Mouse (Mus musculus) limb, embryonic 14.5 days (tissue): ENCODE results near the gene Prpf8. TPM values are rescaled to one million over a fixed set of nuclear protein-coding genes. Genes with fewer than 3 reads are reported as not detected.
A peak's percentile ranks its signal among the peaks of the same experiment; 100 is the strongest.
"Not testable (repeated sequence)": the region's sequence is repeated elsewhere in the genome, so short reads cannot be mapped to it uniquely, and the experiment has no call there.

Experiments used
- ATAC-seq: fragments of 200-750 bp; cut with Nextera tagmentation; 2 replicates; pipeline ENCODE4 v1.8.0; 2017; ENCODE audit warnings: low read depth, moderate number of reproducible peaks, moderate TSS enrichment; ENCODE audit not compliant: low FRiP score
- DNase-seq: peaks from one replicate; pipeline ENCODE4 v3.0.0-alpha.2; 2015; ENCODE audit warnings: low spot score
- H3K27ac ChIP-seq: fragments of 300-500 bp; sonication (generic); replicated peaks from 2 replicates; pipeline ENCODE4 v1.5.1; 2014; ENCODE audit warnings: low read depth, mild to moderate bottlenecking, low read length, moderate library complexity, mixed read lengths
- H3K27me3 ChIP-seq: fragments of 300-500 bp; sonication (generic); 2 replicates; pipeline ENCODE4 v1.6.1; 2014; ENCODE audit warnings: low read length, mixed read lengths; ENCODE audit not compliant: control insufficient read depth, insufficient read depth
- H3K36me3 ChIP-seq: fragments of 300-500 bp; sonication (generic); 2 replicates; pipeline ENCODE4 v1.6.1; 2014; ENCODE audit warnings: mild to moderate bottlenecking, low read length, moderate library complexity, mixed read lengths; ENCODE audit not compliant: control insufficient read depth, insufficient read depth
- H3K4me1 ChIP-seq: fragments of 300-500 bp; sonication (generic); 2 replicates; pipeline ENCODE4 v1.6.1; 2014; ENCODE audit warnings: antibody characterized with exemption, low read length, mixed read lengths; ENCODE audit not compliant: control insufficient read depth, insufficient read depth
- H3K4me2 ChIP-seq: fragments of 300-500 bp; sonication (generic); replicated peaks from 2 replicates; pipeline ENCODE4 v1.6.1; 2014; ENCODE audit warnings: low read depth, mild to moderate bottlenecking, low read length, moderate library complexity; ENCODE audit not compliant: severe bottlenecking
- H3K4me3 ChIP-seq: fragments of 300-500 bp; sonication (generic); replicated peaks from 2 replicates; pipeline ENCODE4 v1.5.1; 2014; ENCODE audit warnings: low read length
- H3K9ac ChIP-seq: fragments of 300-500 bp; sonication (generic); 2 replicates; pipeline ENCODE4 v1.6.1; 2014; ENCODE audit warnings: mild to moderate bottlenecking, low read depth, low read length, moderate library complexity; ENCODE audit not compliant: severe bottlenecking
- H3K9me3 ChIP-seq: fragments of 300-500 bp; sonication (generic); 2 replicates; pipeline ENCODE4 v1.6.1; 2016; ENCODE audit warnings: low read length; ENCODE audit not compliant: control insufficient read depth
- POLR2A ChIP-seq: fragments of 200-500 bp; IDR thresholded peaks from 2 replicates; pipeline ENCODE4 v1.8.0; 2012; ENCODE audit warnings: inconsistent platforms, mild to moderate bottlenecking, moderate library complexity, borderline replicate concordance; ENCODE audit not compliant: insufficient read depth, insufficient read length; ENCODE audit errors: extremely low read depth
- WGBS: fragments of 180-500 bp; shearing (Covaris S2); extraction: QIAGEN DNeasy Blood & Tissue Kit; methylation state at CpG from one replicate; pipeline ENCODE4 v1.1.7; 2014; 5-methylcytosine and 5-hydroxymethylcytosine counted together
- polyA plus RNA-seq, 2 experiments: library from polyadenylated mRNA; depleted of rRNA in 1 of 2; stranded (reverse) in 1 of 2; unstranded in 1 of 2; fragments of >200 nt; fragmentation: Nextera tagmentation in 1 of 2; extraction: Ambion mirVana in 1 of 2; gene quantifications; 2 replicates each; pipeline versions ENCODE4 v1.2.1 to v1.2.3; 2012 to 2014

Prpf8 gene
- polyA plus RNA-seq, 2 experiments, result 85.9 to 123 TPM

DNA sequence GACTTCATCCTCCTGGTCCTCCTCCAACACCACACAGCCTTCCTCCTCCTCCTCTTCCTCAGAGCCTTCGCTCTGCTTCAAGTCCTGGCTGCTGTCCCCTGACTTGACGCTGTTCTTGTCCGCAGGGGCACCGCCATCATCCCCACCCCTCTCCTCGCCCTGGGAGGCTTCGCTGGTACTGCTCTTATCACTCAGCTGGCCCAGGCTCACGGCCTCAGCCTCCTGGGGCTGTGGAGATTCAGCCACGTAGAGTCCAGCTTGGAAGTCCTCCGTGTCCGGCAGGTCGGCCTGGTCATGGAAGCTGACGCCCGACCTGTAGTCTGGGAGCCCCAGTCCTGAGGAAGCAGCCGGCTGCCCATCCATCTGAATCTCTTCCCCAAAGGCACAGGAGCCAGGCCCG is 35.7 kb upstream of the Prpf8 start:
- Histone ChIP-seq H3K4me2 (no peak overlapping the region), H3K9me3 (no peaks in the 10 kb centered on the region), H3K9ac (0 out of 2 replicates have a peak overlapping the region, but pooled peaks have one; percentile 14), H3K27ac (no peak overlapping the region), H3K36me3 (peaks cover 37% of the 10 kb centered on the region), H3K27me3 (no peaks in the 10 kb centered on the region), H3K4me1 (peaks cover 13% of the 10 kb centered on the region), H3K4me3 (no peak overlapping the region)
- DNase-seq, result no peak
- 88% methylated on average over 15 of the region's 15 CpGs for WGBS
- TF ChIP-seq POLR2A, result no peak
- no peak for ATAC-seq

DNA sequence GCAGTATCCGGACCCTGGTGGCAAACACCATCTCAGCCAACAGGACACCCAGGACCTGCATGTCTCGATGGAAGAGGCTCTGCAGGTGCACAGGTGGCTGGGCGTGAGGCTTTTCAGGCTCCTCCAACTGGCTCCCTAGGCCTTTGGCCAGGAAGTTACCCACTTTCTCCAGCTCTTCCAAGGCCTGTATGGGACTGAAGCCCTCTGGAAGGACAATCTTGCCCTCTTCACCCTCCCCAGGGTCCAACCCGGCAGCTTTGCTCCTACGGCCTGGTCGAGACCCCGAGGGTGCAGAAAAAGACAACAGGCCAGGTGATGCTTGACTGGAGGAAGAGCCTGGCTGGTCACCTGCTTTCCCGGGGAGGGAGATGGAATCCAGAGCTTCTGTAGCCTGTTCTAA is 34.5 kb upstream of the Prpf8 start:
- Histone ChIP-seq H3K4me1 (peaks cover 13% of the 10 kb centered on the region), H3K9ac (no peak overlapping the region), H3K36me3 (peaks cover 32% of the 10 kb centered on the region), H3K27me3 (no peaks in the 10 kb centered on the region), H3K4me2 (no peak overlapping the region), H3K4me3 (no peak overlapping the region), H3K27ac (no peak overlapping the region), H3K9me3 (no peaks in the 10 kb centered on the region)
- DNase-seq (no peak), ATAC-seq (no peak)
- WGBS, result 90% methylated on average over 8 of the region's 8 CpGs
- no peak for TF ChIP-seq POLR2A

DNA sequence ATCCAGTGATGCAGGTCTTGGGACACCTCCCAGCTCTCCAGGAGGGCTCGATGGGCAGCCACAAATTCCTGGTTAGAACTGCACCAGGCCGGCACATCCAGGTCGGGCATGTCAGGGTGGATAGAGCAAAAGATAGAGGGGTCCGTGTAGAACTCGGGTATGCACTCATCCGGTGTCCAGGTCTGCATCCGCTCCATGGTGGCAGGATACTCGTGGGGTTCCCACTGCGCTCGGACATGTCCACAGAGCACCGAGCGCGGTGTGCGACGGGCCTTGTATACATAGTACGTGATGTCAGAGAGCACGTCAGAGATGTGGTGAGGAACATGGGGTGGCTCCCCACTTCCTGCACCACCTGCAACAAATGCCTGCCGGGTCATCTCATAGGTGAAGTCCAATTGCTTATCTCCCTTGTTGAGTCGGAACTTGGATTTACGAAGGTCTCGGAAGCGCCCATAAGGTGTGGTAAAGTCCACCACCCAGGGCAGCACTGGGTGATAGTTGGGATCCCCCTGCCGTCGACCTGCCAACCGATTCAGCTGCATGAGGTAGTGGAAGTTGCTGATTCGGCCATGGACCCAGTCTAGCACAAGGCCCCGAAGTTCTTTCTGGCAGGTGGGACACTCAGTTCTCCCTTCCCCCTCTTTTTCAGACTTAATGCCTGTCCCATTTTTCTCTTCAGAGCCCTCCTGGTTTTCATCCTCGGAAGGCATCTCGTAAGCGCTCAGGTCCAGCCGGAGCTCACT is 33.6 kb upstream of the Prpf8 start:
- no peak overlapping the region for H3K4me3 ChIP-seq
- no peaks in the 10 kb centered on the region for H3K27me3 ChIP-seq
- no peaks in the 10 kb centered on the region for H3K9me3 ChIP-seq
- WGBS, result 93% methylated on average over 31 of the region's 31 CpGs
- peaks cover 13% of the 10 kb centered on the region for H3K4me1 ChIP-seq
- peaks cover 23% of the 10 kb centered on the region for H3K36me3 ChIP-seq
- no peak overlapping the region for H3K9ac ChIP-seq
- TF ChIP-seq POLR2A, result no peak
- 0 out of 2 replicates have a peak overlapping the region, but pooled peaks have one; percentile 95 for H3K4me2 ChIP-seq
- no peak overlapping the region for H3K27ac ChIP-seq
- DNase-seq (no peak), ATAC-seq (no peak)

DNA sequence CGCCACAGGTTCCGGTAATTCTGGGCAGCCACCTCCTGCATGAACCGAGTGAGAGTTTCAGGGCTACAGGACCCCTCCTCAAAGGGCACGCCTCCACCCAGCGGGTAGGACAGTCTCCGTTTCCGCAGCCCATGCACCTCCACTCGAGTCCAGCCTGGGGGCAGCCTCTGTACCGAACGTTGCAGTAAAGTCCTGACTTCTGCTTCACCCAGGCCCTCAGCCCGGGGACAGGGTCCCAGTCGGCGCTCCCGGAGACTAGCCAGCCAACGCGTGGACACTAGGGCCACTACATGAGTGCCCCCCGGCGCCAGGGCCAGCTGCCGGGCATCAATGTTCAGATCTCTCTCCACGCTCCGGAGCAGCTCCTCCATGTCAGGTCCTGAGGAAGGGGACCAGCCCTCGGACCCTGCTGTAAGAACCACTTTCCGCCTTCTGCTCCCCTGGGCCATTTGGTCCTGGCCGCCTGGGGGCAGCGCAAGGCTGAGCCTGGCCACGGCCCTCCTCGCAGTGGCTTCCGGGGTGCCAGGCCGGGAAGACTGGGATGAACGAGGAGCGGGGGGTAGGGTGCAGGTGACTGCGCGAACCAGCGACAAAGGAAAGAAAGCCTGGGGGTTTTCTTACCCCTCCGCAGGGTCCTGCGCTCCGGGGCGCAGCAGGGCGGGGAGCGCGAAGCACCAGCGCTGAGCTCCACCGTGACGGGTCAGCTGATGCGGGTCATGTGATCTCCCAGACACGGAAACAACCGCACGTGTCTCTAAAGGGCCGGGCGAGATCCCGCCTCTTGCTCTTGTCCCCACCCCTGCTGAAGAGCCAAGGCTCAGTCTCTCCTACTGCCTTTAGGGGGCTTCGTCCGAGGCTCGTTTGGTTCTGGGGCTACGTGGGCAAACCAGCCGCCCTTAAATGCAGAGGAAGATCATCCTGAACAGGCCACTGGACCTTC is 32.4 kb upstream of the Prpf8 start, which contains the start of gene Wdr81:
Gene Wdr81 (minus strand): TSS at position 727 of the 940 bp plus-strand sequence.
- DNase-seq (peak; percentile 95), ATAC-seq (peak; percentile 97)
- Histone ChIP-seq H3K4me3 (peak within 1 kb of the TSS; percentile 52), H3K4me1 (peaks cover 13% of the 10 kb centered on the region), H3K9ac (peak within 1 kb of the TSS; percentile 62), H3K9me3 (no peaks in the 10 kb centered on the region), H3K4me2 (peak within 1 kb of the TSS; percentile 95), H3K36me3 (peaks cover 10% of the 10 kb centered on the region), H3K27ac (peak within 1 kb of the TSS; percentile 65), H3K27me3 (no peaks in the 10 kb centered on the region)
- 2% methylated on average over 53 of the region's 56 CpGs for WGBS
- TF ChIP-seq POLR2A, result no peak

DNA sequence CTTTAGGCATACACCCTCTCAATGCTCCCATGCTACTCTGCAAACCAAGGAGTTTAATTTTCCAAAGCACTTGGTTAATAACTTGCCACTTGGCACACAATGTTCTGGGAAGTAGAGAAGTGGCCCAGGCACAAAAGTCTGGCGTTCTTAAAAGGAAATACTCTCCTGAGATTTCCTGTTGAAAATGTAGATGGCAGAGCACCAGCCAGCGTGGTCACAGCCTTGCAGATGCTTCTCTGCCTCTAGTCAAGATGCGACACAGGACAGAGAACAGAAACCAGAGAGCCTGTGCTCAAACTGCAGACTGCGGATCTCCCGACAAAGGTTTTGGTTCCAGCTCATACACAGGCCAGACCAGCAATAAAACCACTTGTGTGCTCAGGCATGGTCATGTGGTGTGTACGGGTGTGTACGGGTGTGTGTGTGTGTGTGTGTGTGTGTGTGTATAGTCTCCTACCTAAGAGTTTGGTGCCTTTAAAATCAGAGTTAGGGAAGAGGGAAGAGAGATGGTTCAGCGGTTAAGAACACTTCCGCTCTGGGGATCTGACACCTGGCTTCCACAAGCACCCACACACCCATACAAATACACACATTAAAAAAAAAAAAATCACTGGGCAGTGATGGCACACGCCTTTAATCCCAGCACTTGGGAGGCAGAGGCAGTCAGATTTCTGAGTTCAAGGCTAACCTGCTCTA is 31.4 kb upstream of the Prpf8 start:
- no peak for TF ChIP-seq POLR2A
- no peaks in the 10 kb centered on the region for H3K9me3 ChIP-seq
- H3K27ac ChIP-seq, result peak overlapping the region; percentile 65
- peak overlapping the region; percentile 52 for H3K4me3 ChIP-seq
- H3K9ac ChIP-seq, result peak overlapping the region; percentile 62
- H3K4me2 ChIP-seq, result peak overlapping the region; percentile 95
- ATAC-seq (no peak), DNase-seq (no peak)
- no peaks in the 10 kb centered on the region for H3K27me3 ChIP-seq
- H3K4me1 ChIP-seq, result peaks cover 21% of the 10 kb centered on the region
- H3K36me3 ChIP-seq, result peaks cover 5% of the 10 kb centered on the region; the same call in 1 of the 2 replicates
- 67% methylated on average over 10 of the region's 10 CpGs for WGBS

DNA sequence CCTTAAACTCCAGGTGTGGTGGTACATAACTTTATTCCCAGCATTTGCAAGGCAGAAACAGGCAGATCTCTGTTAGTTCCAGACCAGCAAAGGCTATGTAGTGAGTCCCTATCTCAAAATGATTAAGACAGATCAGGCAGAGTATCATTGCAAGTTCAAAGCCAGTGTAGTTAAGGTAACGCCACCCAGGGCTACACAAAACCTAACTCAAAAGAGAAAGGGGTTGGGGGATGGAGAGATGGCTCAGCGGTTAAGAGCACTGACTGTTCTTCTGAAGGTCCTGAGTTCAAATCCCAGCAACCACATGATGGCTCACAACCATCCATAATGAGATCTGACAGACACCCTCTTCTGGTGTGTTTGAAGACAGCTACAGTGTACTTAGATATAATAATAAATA is 30.6 kb upstream of the Prpf8 start:
- ATAC-seq, H3K27me3 ChIP-seq, H3K27ac ChIP-seq, H3K9ac ChIP-seq, H3K9me3 ChIP-seq, H3K4me2 ChIP-seq, DNase-seq, H3K4me3 ChIP-seq, H3K36me3 ChIP-seq: not testable (repeated sequence)
- 83% methylated on average over 2 of the region's 2 CpGs for WGBS
- peaks cover 23% of the 10 kb centered on the region for H3K4me1 ChIP-seq
